Mouse (Mus musculus) neural tube, embryonic 15.5 days (tissue): ENCODE results near the gene Map2k6. TPM values are rescaled to one million over a fixed set of nuclear protein-coding genes. Genes with fewer than 3 reads are reported as not detected.
A peak's percentile ranks its signal among the peaks of the same experiment; 100 is the strongest.

Experiments used
- ATAC-seq: fragments of 200-750 bp; cut with Nextera tagmentation; 2 replicates; pipeline ENCODE4 v1.8.0; 2017; ENCODE audit warnings: mild to moderate bottlenecking, moderate TSS enrichment, moderate library complexity; ENCODE audit not compliant: low FRiP score
- H3K27ac ChIP-seq: fragments of 300-500 bp; sonication (generic); replicated peaks from 2 replicates; pipeline ENCODE4 v1.5.1; 2015; ENCODE audit warnings: mild to moderate bottlenecking, inconsistent platforms
- H3K27me3 ChIP-seq: fragments of 300-500 bp; sonication (generic); replicated peaks from 2 replicates; pipeline ENCODE4 v1.6.1; 2015; ENCODE audit warnings: inconsistent platforms
- H3K36me3 ChIP-seq: fragments of 300-500 bp; sonication (generic); 2 replicates; pipeline ENCODE4 v1.6.1; 2015; ENCODE audit warnings: inconsistent platforms
- H3K4me1 ChIP-seq: fragments of 300-500 bp; sonication (generic); 2 replicates; pipeline ENCODE4 v1.6.1; 2015; ENCODE audit warnings: inconsistent platforms
- H3K4me2 ChIP-seq: fragments of 300-500 bp; sonication (generic); 2 replicates; pipeline ENCODE4 v1.6.1; 2015; ENCODE audit warnings: inconsistent platforms, mild to moderate bottlenecking, moderate library complexity
- H3K4me3 ChIP-seq: fragments of 300-500 bp; sonication (generic); replicated peaks from 2 replicates; pipeline ENCODE4 v1.5.1; 2015; ENCODE audit warnings: mild to moderate bottlenecking, inconsistent platforms
- H3K9ac ChIP-seq: fragments of 300-500 bp; sonication (generic); replicated peaks from 2 replicates; pipeline ENCODE4 v1.6.1; 2015; ENCODE audit warnings: mild to moderate bottlenecking, inconsistent platforms
- H3K9me3 ChIP-seq: fragments of 300-500 bp; sonication (generic); replicated peaks from 2 replicates; pipeline ENCODE4 v1.6.1; 2016; ENCODE audit warnings: inconsistent platforms
- WGBS: fragments of 180-500 bp; shearing (Covaris S2); methylation state at CpG from one replicate; pipeline ENCODE4 v1.1.7; 2015; ENCODE audit warnings: mixed read lengths; 5-methylcytosine and 5-hydroxymethylcytosine counted together
- polyA plus RNA-seq: library from polyadenylated mRNA; unstranded; fragments of >200 nt; fragmentation: Nextera tagmentation; extraction: Ambion mirVana; gene quantifications from 2 replicates; pipeline ENCODE4 v1.2.1, GENCODE M21; 2015

Map2k6 gene
- polyA plus RNA-seq, 1 experiment from 2014 or later, result 19.7 TPM

DNA sequence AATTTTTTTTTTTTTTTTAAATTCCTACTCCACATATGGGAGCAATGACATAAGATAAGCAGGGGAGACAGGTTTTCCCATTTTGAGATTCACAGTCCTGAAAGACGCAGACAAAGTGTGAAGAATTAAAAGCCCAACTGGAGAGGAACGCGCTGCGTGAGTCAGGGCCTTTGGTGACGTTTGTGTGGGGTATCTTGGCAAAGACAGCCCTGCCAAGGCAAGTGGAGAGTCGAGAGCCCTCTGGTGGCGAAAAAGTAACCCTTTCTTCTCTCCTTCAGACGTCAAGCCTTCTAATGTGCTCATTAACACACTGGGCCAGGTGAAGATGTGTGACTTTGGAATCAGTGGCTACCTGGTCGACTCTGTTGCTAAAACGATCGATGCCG is 97.1 kb downstream of the Map2k6 start:
- peaks cover 40% of the 10 kb centered on the region for H3K36me3 ChIP-seq
- H3K4me2 ChIP-seq, result no peak overlapping the region
- H3K9me3 ChIP-seq, result no peaks in the 10 kb centered on the region
- H3K27me3 ChIP-seq, result no peaks in the 10 kb centered on the region
- WGBS, result 59% methylated on average over 12 of the region's 12 CpGs
- H3K4me1 ChIP-seq, result peaks cover 9% of the 10 kb centered on the region; the same call in 1 of the 2 replicates
- H3K4me3 ChIP-seq, result no peak overlapping the region
- H3K27ac ChIP-seq, result no peak overlapping the region
- no peak overlapping the region for H3K9ac ChIP-seq
- no peak for ATAC-seq

- no peak overlapping the region for H3K9ac ChIP-seq
- H3K4me1 ChIP-seq, result peaks cover 9% of the 10 kb centered on the region; the same call in 1 of the 2 replicates
- peak overlapping the region; percentile 24; the same call in 1 of the 2 replicates for H3K27ac ChIP-seq
- H3K4me3 ChIP-seq, result no peak overlapping the region
- no peak overlapping the region for H3K4me2 ChIP-seq
- 42% methylated on average over 8 of the region's 8 CpGs for WGBS
- peak; percentile 50; the same call in 1 of the 2 replicates for ATAC-seq
- no peaks in the 10 kb centered on the region for H3K27me3 ChIP-seq
- H3K36me3 ChIP-seq, result peaks cover 33% of the 10 kb centered on the region
- H3K9me3 ChIP-seq, result no peaks in the 10 kb centered on the region
Measured at GRCm38 (mm10) chr11:110497743-110498142, 98.8 kb downstream of the Map2k6 start.

DNA sequence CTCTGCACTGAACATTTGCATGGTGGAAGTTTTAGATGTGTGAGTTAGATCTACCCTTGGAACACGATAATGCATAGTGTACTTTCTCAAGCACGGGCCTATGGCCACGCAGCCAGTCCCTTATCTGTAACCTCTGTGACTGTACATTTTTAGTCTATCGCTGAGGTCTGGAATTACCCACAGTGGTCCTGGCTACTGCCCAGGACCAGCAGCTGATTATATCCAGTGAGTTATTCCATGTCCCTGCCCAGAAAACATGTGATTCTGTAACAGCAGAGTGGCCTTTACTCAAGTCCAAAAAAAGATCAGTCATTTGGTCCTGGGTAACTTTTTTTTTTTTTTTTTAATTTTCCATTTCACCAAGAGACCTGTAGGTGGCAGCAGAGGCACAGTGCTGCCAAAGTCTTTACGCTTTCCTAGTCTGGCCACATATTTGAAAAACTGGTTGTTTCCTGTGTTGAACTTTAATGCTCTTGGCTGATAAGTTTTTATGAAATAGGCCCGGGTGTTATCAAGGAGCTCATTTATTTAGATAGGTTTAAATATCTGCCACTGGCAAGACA is 99.8 kb downstream of the Map2k6 start:
- no peak for ATAC-seq
- Histone ChIP-seq H3K27ac (no peak overlapping the region), H3K36me3 (peaks cover 24% of the 10 kb centered on the region), H3K9me3 (no peaks in the 10 kb centered on the region), H3K9ac (no peak overlapping the region), H3K4me3 (no peak overlapping the region), H3K4me2 (no peak overlapping the region), H3K27me3 (no peaks in the 10 kb centered on the region), H3K4me1 (peaks cover 9% of the 10 kb centered on the region; the same call in 1 of the 2 replicates)
- 68% methylated on average over 6 of the region's 6 CpGs for WGBS

DNA sequence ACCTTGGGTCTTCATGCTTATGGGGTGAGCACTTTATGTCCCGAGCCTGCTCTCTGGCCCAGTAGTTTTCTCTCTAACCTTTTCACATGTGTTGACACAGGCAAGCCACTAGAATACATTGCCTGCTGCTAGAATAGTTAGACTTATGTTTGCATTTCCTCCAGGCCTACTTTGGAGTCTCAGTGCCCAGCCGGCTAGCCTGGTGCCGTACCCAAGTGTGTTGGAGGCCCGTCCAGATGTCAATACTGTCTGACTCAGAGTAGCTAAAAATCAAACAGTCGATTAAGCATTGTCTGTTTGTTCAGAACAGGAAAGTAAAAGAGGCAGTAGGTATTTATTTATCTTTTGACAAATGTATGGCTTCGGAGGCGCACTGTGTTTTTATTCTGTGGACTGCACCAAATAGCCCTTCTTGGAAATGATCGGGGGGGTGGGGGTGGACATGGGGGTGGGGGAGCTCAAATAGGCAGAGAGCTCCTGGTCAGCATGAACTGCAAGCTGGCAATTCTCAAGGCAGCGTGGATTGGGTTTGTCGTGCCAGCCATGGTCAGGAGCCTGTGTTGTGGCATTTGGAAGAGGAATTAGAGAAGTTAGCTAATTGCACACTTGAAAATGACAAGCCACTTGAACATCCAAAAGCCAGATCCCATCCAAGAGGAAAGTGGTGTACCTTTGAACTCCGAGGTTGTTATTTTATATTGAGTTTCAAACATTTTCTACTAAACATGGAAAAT is 104.2 kb downstream of the Map2k6 start:
- no peak overlapping the region for H3K27ac ChIP-seq
- H3K4me3 ChIP-seq, result no peak overlapping the region
- no peak for ATAC-seq
- H3K4me1 ChIP-seq, result peaks cover 5% of the 10 kb centered on the region; the same call in 1 of the 2 replicates
- WGBS, result 93% methylated on average over 11 of the region's 11 CpGs
- H3K9ac ChIP-seq, result no peak overlapping the region
- no peaks in the 10 kb centered on the region for H3K9me3 ChIP-seq
- H3K36me3 ChIP-seq, result peaks cover 31% of the 10 kb centered on the region
- H3K4me2 ChIP-seq, result no peak overlapping the region
- H3K27me3 ChIP-seq, result no peaks in the 10 kb centered on the region

DNA sequence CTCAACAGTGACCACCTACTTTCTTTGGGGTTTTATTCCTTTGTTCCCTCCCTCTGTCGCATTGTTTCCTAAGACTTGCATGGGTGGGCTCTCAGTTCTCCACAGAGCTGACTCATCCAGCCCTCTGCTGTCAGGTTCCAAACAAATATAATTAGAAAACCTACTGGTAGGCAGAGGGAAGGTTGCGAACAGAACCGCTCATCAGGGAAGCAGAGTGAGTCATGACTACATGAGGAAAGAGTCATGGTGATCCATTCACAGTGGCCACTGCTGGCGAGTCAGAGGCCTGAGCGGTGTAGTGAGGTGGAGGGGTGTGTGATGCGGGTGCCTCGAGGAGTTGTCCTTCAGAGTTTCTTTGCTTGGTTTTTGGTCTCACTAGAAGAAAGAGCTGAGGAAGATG is 112.5 kb downstream of the Map2k6 start:
- WGBS, result 96% methylated on average over 7 of the region's 7 CpGs

DNA sequence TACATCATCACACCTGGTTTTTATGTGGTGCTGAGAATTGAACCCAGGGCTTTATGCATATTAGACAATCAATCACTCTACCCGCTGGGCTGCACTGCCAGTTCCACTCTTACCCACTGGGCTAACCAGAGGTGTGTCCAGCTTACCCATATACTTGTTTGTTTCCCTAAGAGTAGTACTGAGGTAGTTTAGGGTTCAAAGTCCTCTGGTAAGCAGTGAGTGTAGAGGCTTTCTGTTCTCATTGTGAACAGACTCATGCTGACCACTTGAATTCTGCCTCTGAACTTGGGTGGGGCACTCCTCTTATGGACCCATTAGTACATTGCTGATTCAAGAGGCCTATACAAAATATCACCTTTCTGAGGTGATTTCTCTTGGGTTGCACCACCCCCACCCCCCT is 119.7 kb downstream of the Map2k6 start:
- Histone ChIP-seq H3K9ac (no peak overlapping the region), H3K36me3 (peaks cover 8% of the 10 kb centered on the region), H3K27me3 (no peaks in the 10 kb centered on the region), H3K4me2 (no peak overlapping the region), H3K4me1 (no peaks in the 10 kb centered on the region), H3K27ac (no peak overlapping the region), H3K9me3 (no peaks in the 10 kb centered on the region; the same call in 1 of the 2 replicates), H3K4me3 (no peak overlapping the region)
- ATAC-seq, result no peak
- WGBS, result 97% methylated on average over 1 of the region's 1 CpGs

More for the DNA sequence above, 112.5 kb downstream of the Map2k6 start:
- Histone ChIP-seq H3K27me3 (no peaks in the 10 kb centered on the region), H3K9me3 (no peaks in the 10 kb centered on the region), H3K4me3 (no peak overlapping the region), H3K9ac (no peak overlapping the region), H3K27ac (no peak overlapping the region), H3K4me2 (no peak overlapping the region), H3K4me1 (no peaks in the 10 kb centered on the region), H3K36me3 (peaks cover 23% of the 10 kb centered on the region)
- no peak for ATAC-seq

DNA sequence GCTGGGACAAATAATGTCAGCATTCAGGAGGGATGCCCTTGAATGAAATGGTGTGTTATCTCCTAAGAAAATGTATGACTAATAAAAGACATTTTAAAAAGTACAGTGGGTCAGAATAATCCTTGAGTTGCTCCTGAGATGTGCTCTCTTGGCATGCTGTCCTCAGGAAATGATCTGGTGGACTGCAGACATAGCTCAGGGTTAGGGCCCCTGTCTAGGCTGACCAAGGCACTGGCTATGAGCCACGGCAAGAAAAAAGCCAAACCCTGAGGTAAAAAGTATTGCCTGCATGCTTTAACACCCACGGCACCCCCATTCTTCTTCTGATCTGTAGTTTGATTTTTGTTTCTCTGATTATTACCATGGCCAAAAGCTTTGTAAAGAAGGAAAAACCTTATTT is 124.0 kb downstream of the Map2k6 start:
- WGBS, result 91% methylated on average over 2 of the region's 2 CpGs
- no peak overlapping the region for H3K4me3 ChIP-seq
- H3K9ac ChIP-seq, result no peak overlapping the region
- ATAC-seq, result no peak
- H3K4me1 ChIP-seq, result no peaks in the 10 kb centered on the region
- no peak overlapping the region for H3K4me2 ChIP-seq
- H3K27ac ChIP-seq, result no peak overlapping the region
- H3K36me3 ChIP-seq, result peaks cover 3% of the 10 kb centered on the region
- H3K9me3 ChIP-seq, result no peaks in the 10 kb centered on the region; the same call in 1 of the 2 replicates
- no peaks in the 10 kb centered on the region for H3K27me3 ChIP-seq

- Histone ChIP-seq H3K9ac (no peak overlapping the region), H3K4me2 (no peak overlapping the region), H3K9me3 (no peaks in the 10 kb centered on the region), H3K4me1 (no peaks in the 10 kb centered on the region), H3K4me3 (no peak overlapping the region), H3K36me3 (no peaks in the 10 kb centered on the region), H3K27me3 (no peaks in the 10 kb centered on the region), H3K27ac (no peak overlapping the region)
- ATAC-seq, result no peak
- 92% methylated on average over 4 of the region's 4 CpGs for WGBS
Measured at GRCm38 (mm10) chr11:110526156-110526555, 127.2 kb downstream of the Map2k6 start.

DNA sequence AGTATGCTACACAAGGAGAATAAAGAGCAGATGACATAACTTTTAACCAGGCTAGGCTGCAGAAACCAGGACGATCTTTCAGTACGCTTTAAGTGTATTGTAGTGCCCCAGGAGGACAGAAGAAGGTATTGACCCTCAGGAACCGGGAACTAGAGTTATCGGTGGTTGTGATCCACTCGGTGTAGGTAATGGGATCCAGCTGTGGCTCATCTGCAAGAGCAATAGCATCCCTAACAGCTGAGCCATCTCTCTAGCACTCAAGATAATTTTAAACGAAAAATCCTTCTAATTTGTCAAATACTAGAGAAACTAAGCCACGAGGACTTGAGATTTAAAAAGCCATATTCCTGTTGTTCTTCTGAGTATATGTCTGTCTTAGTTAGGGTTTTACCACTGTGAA is 132.2 kb downstream of the Map2k6 start:
- Histone ChIP-seq H3K27me3 (no peaks in the 10 kb centered on the region), H3K4me3 (no peak overlapping the region), H3K27ac (no peak overlapping the region), H3K9ac (no peak overlapping the region), H3K4me2 (no peak overlapping the region), H3K9me3 (no peaks in the 10 kb centered on the region), H3K4me1 (no peaks in the 10 kb centered on the region), H3K36me3 (no peaks in the 10 kb centered on the region)
- 77% methylated on average over 7 of the region's 7 CpGs for WGBS
- ATAC-seq, result no peak

GRCm38 (mm10) chr11:110534856-110535255 is 135.9 kb downstream of the Map2k6 start:
- 94% methylated on average over 4 of the region's 4 CpGs for WGBS

GRCm38 (mm10) chr11:110536533-110536932 is 137.6 kb downstream of the Map2k6 start:
- Histone ChIP-seq H3K27me3 (no peaks in the 10 kb centered on the region), H3K9ac (no peak overlapping the region), H3K36me3 (no peaks in the 10 kb centered on the region), H3K9me3 (no peaks in the 10 kb centered on the region; the same call in 1 of the 2 replicates), H3K27ac (no peak overlapping the region), H3K4me2 (no peak overlapping the region), H3K4me3 (no peak overlapping the region), H3K4me1 (peaks cover 2% of the 10 kb centered on the region)
- WGBS, result 98% methylated on average over 2 of the region's 2 CpGs
- ATAC-seq, result no peak

More at GRCm38 (mm10) chr11:110534856-110535255, 135.9 kb downstream of the Map2k6 start:
- Histone ChIP-seq H3K27ac (no peak overlapping the region), H3K9ac (no peak overlapping the region), H3K4me1 (peaks cover 2% of the 10 kb centered on the region), H3K36me3 (no peaks in the 10 kb centered on the region), H3K9me3 (no peaks in the 10 kb centered on the region), H3K27me3 (no peaks in the 10 kb centered on the region), H3K4me3 (no peak overlapping the region), H3K4me2 (no peak overlapping the region)
- ATAC-seq, result no peak

DNA sequence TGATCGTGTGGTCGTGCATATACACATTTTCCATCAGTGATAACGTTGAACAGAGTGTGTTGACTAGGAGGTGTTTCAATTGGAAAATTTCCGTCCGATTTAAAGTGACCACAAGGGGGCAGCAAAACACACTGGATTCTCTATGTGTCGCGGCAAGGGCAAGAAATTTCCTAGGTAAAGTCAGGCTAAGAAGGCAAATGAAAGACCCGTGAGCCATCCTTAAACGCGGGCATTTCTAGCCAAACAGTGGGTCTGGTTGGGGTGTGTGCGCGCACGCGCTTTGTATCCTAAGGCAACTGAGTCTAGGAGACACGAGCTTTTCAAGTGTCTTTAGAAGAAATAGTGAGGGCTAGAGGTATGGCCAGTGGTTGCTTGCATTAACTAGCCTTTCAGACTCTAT is 138.7 kb downstream of the Map2k6 start:
- H3K4me1 ChIP-seq, result peaks cover 2% of the 10 kb centered on the region
- peak overlapping the region; percentile 53 for H3K4me2 ChIP-seq
- H3K27me3 ChIP-seq, result no peaks in the 10 kb centered on the region
- H3K4me3 ChIP-seq, result peak overlapping the region; percentile 18; the same call in 1 of the 2 replicates
- 8% methylated on average over 15 of the region's 15 CpGs for WGBS
- ATAC-seq, result no peak
- H3K9me3 ChIP-seq, result no peaks in the 10 kb centered on the region; the same call in 1 of the 2 replicates
- no peaks in the 10 kb centered on the region for H3K36me3 ChIP-seq
- H3K9ac ChIP-seq, result no peak overlapping the region
- H3K27ac ChIP-seq, result no peak overlapping the region
